Mouse (Mus musculus) E14TG2a.4 (cell line): ENCODE data around the gene Slc30a7.

Experiments used
- CTCF ChIP-seq: conservative IDR thresholded peaks from 2 replicates; pipeline ENCODE4 v1.5.1; 2014; ENCODE audit warnings: low read length
- NANOG ChIP-seq: IDR thresholded peaks from 2 replicates; pipeline ENCODE4 v1.6.1; 2014; ENCODE audit warnings: borderline replicate concordance, low read length, mixed read lengths

DNA sequence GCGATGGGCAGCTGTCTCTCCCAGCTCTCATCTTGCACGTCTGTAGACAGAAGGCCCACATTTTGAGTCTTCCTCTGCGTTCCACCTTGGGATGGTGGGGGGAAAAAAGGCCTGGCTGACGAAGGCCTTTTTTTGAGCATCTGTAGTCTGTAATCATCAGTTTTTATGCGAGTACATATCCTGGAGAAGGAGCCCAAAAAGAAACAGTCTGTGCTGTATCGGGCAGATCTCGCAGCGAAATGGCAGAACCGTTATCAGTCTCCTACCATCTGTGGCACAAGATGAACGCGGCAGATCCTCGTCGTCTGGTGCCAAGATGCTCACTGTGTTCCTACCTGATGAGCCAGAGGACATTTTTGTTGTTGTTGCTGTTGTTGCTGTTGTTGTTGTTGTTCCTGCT is 8.9 kb upstream of the Slc30a7 start:
- no peak for TF ChIP-seq CTCF
- TF ChIP-seq NANOG, result no peak
